In genomic region chr8:120530954-120531656, GRCm38 (mm10) we compare ENCODE assay signal across 12 mouse cellular contexts. TPM values are rescaled to one million over a fixed set of nuclear protein-coding genes. Genes with fewer than 3 reads are reported as not detected.
A peak's percentile ranks its signal among the peaks of the same experiment; 100 is the strongest.
DNase-seq lines count a peak whose midpoint lies in the region; ATAC-seq and TF ChIP-seq lines count a peak whose summit lies in the region.
"Had no signal": no experiment of that assay in that cellular context is flagged by ENCODE, and none has a peak within 500 bp of the region (broad histone marks: within the 10 kb centered on the region; RNA-seq: fewer than 3 reads in every experiment).

No protein-coding gene starts in this region.

- 0 out of 2 replicates have a peak overlapping the region, but pooled peaks have one; percentile 52 for H3K4me2 ChIP-seq in heart, embryonic 14.5 days (ENCODE audit: low read length)

- no peaks in the 10 kb centered on the region for H3K27me3 ChIP-seq in heart, embryonic 14.5 days (ENCODE audit: control insufficient read depth, insufficient read depth, low read length)
- H3K27me3 ChIP-seq in E14TG2a.4 (ENCODE audit: insufficient read depth, low read length): no peaks in the 10 kb centered on the region
- H3K27me3 ChIP-seq in forebrain, embryonic 10.5 days (ENCODE audit: poor library complexity, severe bottlenecking): peaks cover 88% of the 10 kb centered on the region
- peaks cover 34% of the 10 kb centered on the region for H3K27me3 ChIP-seq in limb, embryonic 10.5 days (ENCODE audit: low read depth, poor library complexity, severe bottlenecking)
- H3K27me3 ChIP-seq: intestine, embryonic 15.5 days had no signal

- ATAC-seq in heart, embryonic 14.5 days (ENCODE audit: insufficient number of reproducible peaks, insufficient read depth, low FRiP score, low read depth): no peak
- ATAC-seq: CD4-positive, CD25-positive, alpha-beta regulatory T cell, adult 4 months; intestine, embryonic 15.5 days had no signal

- no peaks in the 10 kb centered on the region for H3K9me3 ChIP-seq in heart, embryonic 14.5 days (ENCODE audit: control insufficient read depth, low read length)
- H3K9me3 ChIP-seq in E14TG2a.4 (ENCODE audit: low read length): no peaks in the 10 kb centered on the region
- no peaks in the 10 kb centered on the region for H3K9me3 ChIP-seq in forebrain, embryonic 10.5 days
- no peaks in the 10 kb centered on the region for H3K9me3 ChIP-seq in limb, embryonic 10.5 days (replicated peaks)
- H3K9me3 ChIP-seq: intestine, embryonic 15.5 days had no signal

- H3K36me3 ChIP-seq in heart, embryonic 14.5 days (ENCODE audit: control insufficient read depth, insufficient read depth, low read length): no peaks in the 10 kb centered on the region
- H3K36me3 ChIP-seq in E14TG2a.4 (ENCODE audit: insufficient read depth, low read length): no peaks in the 10 kb centered on the region
- no peaks in the 10 kb centered on the region for H3K36me3 ChIP-seq in forebrain, embryonic 10.5 days (replicated peaks)
- no peaks in the 10 kb centered on the region for H3K36me3 ChIP-seq in limb, embryonic 10.5 days
- H3K36me3 ChIP-seq: intestine, embryonic 15.5 days had no signal

- H3K27ac ChIP-seq in heart, embryonic 14.5 days (replicated peaks in 1 of 2; ENCODE audit: control insufficient read depth in 1 of 2, insufficient read depth in 1 of 2, low read depth in 2 of 2, low read length in 2 of 2): peak overlapping the region; percentile 62 to 91
- H3K27ac ChIP-seq in forebrain, embryonic 10.5 days: peak overlapping the region; percentile 96
- H3K27ac ChIP-seq in limb, embryonic 10.5 days: peak overlapping the region; percentile 80
- H3K27ac ChIP-seq in left cerebral cortex, adult 2 months: no peak overlapping the region

- no peak overlapping the region for H3K9ac ChIP-seq in heart, embryonic 14.5 days (ENCODE audit: low read length)

- DNase-seq in heart, postnatal 14 days: no peak
- DNase-seq in forebrain, embryonic 10.5 days (ENCODE audit: extremely low spot score, low spot score): no peak
- DNase-seq in limb, embryonic 10.5 days (ENCODE audit: low spot score): no peak
- no peak for DNase-seq in thymus, postnatal 4 days
- no peak for DNase-seq in left cerebral cortex, adult 2 months (ENCODE audit: extremely low spot score in 1 of 2, low spot score in 2 of 2)
- DNase-seq in lung, postnatal 4 days: no peak
- DNase-seq: layer of hippocampus, adult 9-11 months; right cerebral cortex, adult 18-20 months had no signal

- intact Hi-C loops in heart, postnatal 14 days (cut with DNase I): no loop called here
- intact Hi-C loops in left cerebral cortex, adult 2 months (cut with DNase I): no loop called here

- WGBS in heart, embryonic 14.5 days: 41% methylated on average over 16 of the region's 16 CpGs
- WGBS in forebrain, embryonic 10.5 days: 53% methylated on average over 14 of the region's 16 CpGs
- 60% methylated on average over 15 of the region's 16 CpGs for WGBS in limb, embryonic 10.5 days

- TF ChIP-seq CTCF in E14TG2a.4 (conservative IDR thresholded peaks at IDR 0.05; ENCODE audit: low read length): no peak
- no peak for TF ChIP-seq CTCF in left cerebral cortex, adult 2 months (IDR thresholded peaks at IDR 0.05)

- H3K4me3 ChIP-seq in heart, embryonic 14.5 days (ENCODE audit: control insufficient read depth in 1 of 2, insufficient read depth in 1 of 2, low read depth in 1 of 2, low read length in 2 of 2): no peak overlapping the region
- peak overlapping the region; percentile 50 for H3K4me3 ChIP-seq in E14TG2a.4 (replicated peaks; ENCODE audit: low read length)
- H3K4me3 ChIP-seq in forebrain, embryonic 10.5 days: peak overlapping the region; percentile 43; the same call in 1 of the 2 replicates
- H3K4me3 ChIP-seq in limb, embryonic 10.5 days: no peak overlapping the region
- no peak overlapping the region for H3K4me3 ChIP-seq in left cerebral cortex, adult 2 months
- H3K4me3 ChIP-seq: intestine, embryonic 15.5 days had no signal

- H3K4me1 ChIP-seq in heart, embryonic 14.5 days (ENCODE audit: control insufficient read depth in 2 of 2, insufficient read depth in 2 of 2, low read length in 2 of 2): peaks cover 59 to 80% of the 10 kb centered on the region in 2 experiments
- H3K4me1 ChIP-seq in E14TG2a.4 (replicated peaks; ENCODE audit: low read depth, low read length): peaks cover 87% of the 10 kb centered on the region
- H3K4me1 ChIP-seq in forebrain, embryonic 10.5 days: peaks cover 99% of the 10 kb centered on the region
- H3K4me1 ChIP-seq in limb, embryonic 10.5 days: peaks cover 97% of the 10 kb centered on the region

RNA-seq across cellular contexts. Expression of gene Gins2, which starts 58.0 kb away (rescaled TPM):
- 51.1 and 60.6 TPM in 2 replicates for polyA plus RNA-seq in heart, embryonic 14.5 days (2014; fragmentation: Nextera tagmentation; extraction: Ambion mirVana)
- 1 to 10 TPM; 3.2 to 6.4 TPM for total RNA-seq in heart, postnatal 14 days (2021)
- polyA plus RNA-seq in forebrain, embryonic 10.5 days (2016; fragmentation: Nextera tagmentation; extraction: Ambion mirVana): 154 and 158 TPM in 2 replicates
- 153 and 167 TPM in 2 replicates for polyA plus RNA-seq in limb, embryonic 10.5 days (2016; fragmentation: Nextera tagmentation; extraction: Ambion mirVana)
- total RNA-seq in left cerebral cortex, adult 2 months (2021): 1 to 10 TPM; 1.0 to 2.9 TPM

Comparison
In these comparisons a context has a peak if more than half of its experiments do, and no peak if none do; other contexts are left out.
1. H3K4me3 ChIP-seq: peak in E14TG2a.4 (single experiment) and forebrain, embryonic 10.5 days (single experiment); none in heart, embryonic 14.5 days (0 of 2), limb, embryonic 10.5 days (single experiment) and left cerebral cortex, adult 2 months (single experiment).